Mouse (Mus musculus): Measurements from ENCODE around the gene Timm9.

Timm9 gene

GRCm38 (mm10) chr12:71136130-71136973, at the start of gene Timm9, which contains the start of gene 2700049A03Rik:
Gene Timm9, minus strand, starts transcription at chr12:71136684.
Gene 2700049A03Rik, plus strand, starts transcription at chr12:71136848.
- DNase-seq (ENCODE audit: low spot score) = peak; percentile 72

GRCm38 (mm10) chr12:71184396-71184795, 47.9 kb upstream of the Timm9 start:
- no peak for DNase-seq (ENCODE audit: low spot score)

DNA sequence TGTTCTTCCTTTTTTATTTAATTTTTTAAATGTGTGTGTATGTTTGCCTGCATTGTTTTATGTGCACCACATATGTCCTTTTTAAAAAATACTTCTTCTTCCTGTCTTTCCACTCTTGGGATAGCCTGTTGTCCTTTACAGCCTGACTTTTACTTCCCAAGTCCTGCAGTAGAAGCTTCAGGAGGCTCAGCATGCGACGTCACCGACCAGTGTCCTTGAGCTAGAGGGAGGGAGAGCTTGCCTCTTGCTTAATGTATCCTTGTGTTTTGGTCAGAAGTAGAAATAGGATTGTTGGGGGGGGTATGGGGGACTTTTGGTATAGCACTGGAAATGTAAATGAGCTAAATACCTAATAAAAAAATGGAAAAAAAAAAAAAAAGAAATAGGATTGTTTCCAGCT, 47.3 kb upstream of the Timm9 start:
- no peak for DNase-seq (ENCODE audit: low spot score)

- no peak for DNase-seq (ENCODE audit: low spot score)
These were observed 33.4 kb upstream of the Timm9 start for GRCm38 (mm10) chr12:71169911-71170310.

- DNase-seq (ENCODE audit: low spot score) = no peak
These were observed 27.9 kb upstream of the Timm9 start for GRCm38 (mm10) chr12:71164410-71164809.

GRCm38 (mm10) chr12:71157974-71158373, 21.5 kb upstream of the Timm9 start:
- DNase-seq (ENCODE audit: low spot score) = no peak

DNA sequence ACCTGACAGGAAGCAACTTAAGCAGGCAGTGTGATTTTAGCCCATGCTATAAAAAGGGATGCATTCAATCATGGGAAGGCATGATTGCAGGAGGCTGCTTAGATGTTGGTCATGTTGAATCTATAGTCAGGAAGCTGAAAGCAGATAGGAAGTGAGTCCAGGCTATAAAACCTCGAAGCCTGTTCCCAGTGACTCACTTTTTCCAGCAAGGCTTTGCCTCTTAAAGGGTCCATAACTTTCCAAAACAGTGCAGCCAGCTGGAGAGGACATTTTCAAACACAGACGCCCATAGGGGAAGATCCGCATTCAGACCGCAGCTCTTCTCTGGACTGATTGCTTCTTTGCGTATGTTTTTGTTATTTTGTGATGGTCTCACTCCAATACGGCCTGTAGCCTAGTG, 18.5 kb upstream of the Timm9 start:
- DNase-seq (ENCODE audit: low spot score) = no peak

- no peak for DNase-seq (ENCODE audit: low spot score)
These were observed 13.7 kb upstream of the Timm9 start for GRCm38 (mm10) chr12:71150167-71150566.

DNA sequence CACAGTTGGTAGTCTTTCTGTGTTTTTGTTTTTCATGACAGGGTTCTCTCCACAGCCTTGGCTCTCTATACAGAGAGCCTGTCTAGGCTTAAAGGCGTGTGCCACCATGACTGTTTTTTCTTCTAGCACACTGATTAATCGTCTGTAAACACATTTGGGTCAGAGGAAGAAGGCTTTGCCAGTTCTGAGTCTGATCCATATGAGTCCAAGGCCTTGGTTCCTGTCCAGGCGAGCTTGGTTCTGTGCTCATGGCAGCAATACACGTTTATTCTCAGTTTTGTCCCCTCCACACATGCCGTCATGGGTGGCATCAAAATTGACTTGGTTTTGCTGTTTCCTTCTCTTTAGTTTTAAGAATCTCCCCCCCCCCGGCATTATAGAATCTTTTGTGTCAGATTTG, 13.0 kb upstream of the Timm9 start:
- no peak for DNase-seq (ENCODE audit: low spot score)

- DNase-seq (ENCODE audit: low spot score) = no peak
These were observed 12.3 kb upstream of the Timm9 start for GRCm38 (mm10) chr12:71148801-71149200.

DNA sequence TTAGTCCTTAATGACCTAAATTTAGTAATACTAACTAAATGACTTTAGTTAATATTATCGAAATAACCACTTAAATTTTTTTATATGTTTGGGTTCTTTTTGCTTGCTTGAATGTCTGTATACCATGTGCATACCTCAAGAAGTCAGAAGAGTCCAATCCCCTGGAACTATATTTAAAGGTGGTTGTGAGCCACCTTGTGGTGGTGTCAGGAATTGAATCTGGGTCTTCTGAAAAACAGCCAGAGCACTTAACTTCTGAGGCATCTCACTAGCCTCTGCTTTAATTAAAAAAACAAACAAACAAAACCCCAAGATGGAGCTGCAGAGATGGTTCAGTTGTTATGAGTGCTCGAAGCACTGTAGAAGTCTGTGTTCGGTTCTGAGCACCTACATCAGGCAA, 11.2 kb upstream of the Timm9 start:
- peak; percentile 30 for DNase-seq (ENCODE audit: low spot score)

GRCm38 (mm10) chr12:71141189-71141588, 4.7 kb upstream of the Timm9 start:
- no peak for DNase-seq (ENCODE audit: low spot score)

- no peak for DNase-seq (ENCODE audit: low spot score)
These were observed 2.9 kb upstream of the Timm9 start for GRCm38 (mm10) chr12:71139258-71139828.

DNA sequence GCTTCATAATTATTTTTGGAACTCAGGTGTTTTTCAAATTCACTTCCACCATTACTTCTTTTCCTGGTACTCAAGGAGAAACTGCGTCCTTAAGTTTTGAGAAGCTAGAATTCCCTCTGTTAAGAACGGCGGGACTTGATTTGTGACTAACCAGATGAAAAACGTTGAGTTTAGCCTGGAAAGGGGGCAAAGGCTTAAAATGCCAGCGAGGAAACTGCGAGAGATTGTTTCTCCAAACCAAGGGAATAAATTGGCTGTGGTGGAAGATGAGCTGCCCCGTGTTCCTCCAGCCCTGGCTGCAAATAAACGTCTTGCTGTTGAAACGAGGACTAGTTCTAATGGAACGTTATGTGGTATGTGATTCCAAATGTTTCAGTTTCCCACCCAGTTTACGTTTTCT, 1.2 kb upstream of the Timm9 start:
- no peak for DNase-seq (ENCODE audit: low spot score)

GRCm38 (mm10) chr12:71136974-71137491, 549 bp upstream of the Timm9 start:
- peak; percentile 87 for DNase-seq (ENCODE audit: low spot score)

- no peak for DNase-seq (ENCODE audit: low spot score)
These were observed 903 bp downstream of the Timm9 start for GRCm38 (mm10) chr12:71135581-71135980.

- no peak for DNase-seq (ENCODE audit: low spot score)
These were observed 13.2 kb downstream of the Timm9 start for GRCm38 (mm10) chr12:71123286-71123685.

- no peak for DNase-seq (ENCODE audit: low spot score)
These were observed 13.8 kb downstream of the Timm9 start for GRCm38 (mm10) chr12:71122731-71123130.

DNA sequence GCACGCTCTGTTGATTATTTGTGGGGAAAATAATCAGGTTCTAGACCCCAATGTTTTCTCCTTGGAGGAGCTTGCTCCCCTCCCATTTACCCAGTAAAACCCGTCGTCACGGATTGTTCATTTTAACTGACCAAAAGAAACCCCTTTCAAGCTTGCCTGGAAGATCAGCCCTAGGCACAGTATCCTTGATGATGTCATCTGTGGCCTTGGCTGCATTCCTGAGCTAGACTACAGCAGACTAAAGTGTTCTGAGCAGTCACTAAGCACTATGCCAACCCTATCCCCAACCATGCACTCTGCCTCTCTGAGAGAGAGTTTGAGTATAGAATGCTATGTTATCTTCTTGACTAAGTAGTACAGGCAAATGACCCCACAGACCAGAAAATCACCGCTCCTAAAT, 20.1 kb downstream of the Timm9 start:
- no peak for DNase-seq (ENCODE audit: low spot score)

- DNase-seq (ENCODE audit: low spot score) = peak; percentile 47
These were observed 22.7 kb downstream of the Timm9 start for GRCm38 (mm10) chr12:71113675-71114288.

DNA sequence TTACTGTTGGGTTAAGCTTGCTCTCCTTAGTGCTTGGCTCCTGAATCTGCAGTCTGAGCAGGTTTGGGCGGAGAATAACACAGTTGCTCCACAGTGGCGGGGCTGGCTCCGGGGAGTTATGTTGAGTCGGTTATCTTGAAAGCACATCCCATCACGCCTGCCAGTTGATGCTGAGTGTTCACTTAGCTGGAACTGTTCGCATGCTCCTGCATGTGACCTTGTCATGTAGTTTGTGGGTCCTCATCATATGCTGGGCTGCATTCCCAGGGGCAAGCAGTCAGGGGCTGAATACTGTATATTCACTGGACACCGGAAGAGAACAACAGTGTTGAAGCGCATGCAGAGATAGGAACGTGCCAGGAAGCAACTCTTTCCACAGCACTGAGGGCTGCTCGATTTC, 23.4 kb downstream of the Timm9 start:
- no peak for DNase-seq (ENCODE audit: low spot score)

- peak; percentile 52 for DNase-seq (ENCODE audit: low spot score)
These were observed 25.2 kb downstream of the Timm9 start, which contains the start of gene Tomm20l for GRCm38 (mm10) chr12:71111331-71111730. Gene Tomm20l, plus strand, starts transcription at chr12:71111428.
